16 mouse cellular contexts compared by ENCODE assay signal in the genomic region with DNA sequence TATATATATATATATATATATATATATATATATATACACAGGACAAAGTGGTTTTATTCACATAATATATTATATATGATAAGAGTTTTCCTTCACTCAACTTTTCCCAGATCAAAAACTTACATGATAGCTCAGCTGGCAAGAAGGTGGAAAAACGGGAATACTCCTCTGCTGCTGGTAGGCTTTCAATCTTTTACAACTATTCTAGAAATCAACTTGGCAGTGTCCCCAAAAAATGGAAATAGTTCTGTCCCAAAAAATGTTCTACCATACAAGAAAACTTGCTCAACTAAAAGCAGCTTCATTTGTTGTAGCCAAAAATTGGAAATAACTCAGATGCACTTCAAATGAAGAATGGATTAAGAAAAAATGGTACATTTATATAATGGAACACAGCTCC.
"Had no signal": no experiment of that assay in that cellular context is flagged by ENCODE, and none has a peak within 500 bp of the region (broad histone marks: within the 10 kb centered on the region; RNA-seq: fewer than 3 reads in every experiment).

No protein-coding gene starts in this region.

- DNase-seq: left cerebral cortex, postnatal 4 days; liver; liver, embryonic 13.5 days; liver, postnatal 0 days; lung, adult 18-20 months; lung, adult 2 months; lung, embryonic 14.5 days; lung, postnatal 10 days; lung, postnatal 36 days; lung, postnatal 4 days; midbrain, embryonic 14.5 days had no signal

- ATAC-seq: liver, embryonic 12.5 days; liver, postnatal 0 days; lung, postnatal 0 days; midbrain, embryonic 13.5 days; midbrain, embryonic 15.5 days; midbrain, embryonic 16.5 days had no signal
